Mouse (Mus musculus) mouse trophoblast stem cell (cell line): ENCODE data around the gene Gtpbp1.
"Not testable (repeated sequence)": the region's sequence is repeated elsewhere in the genome, so short reads cannot be mapped to it uniquely, and the experiment has no call there.

ENCODE experiments used
- in situ Hi-C, 2 experiments: fragments of 300-500 bp; cut with MseI, MboI; formaldehyde crosslinking; loops; 2 replicates in 1 of 2; 3 replicates in 1 of 2; pipeline ENCODE4 v1.15.1; 2025

The Gtpbp1 gene

GRCm38 (mm10) chr15:79690426-79691022, at the start of gene Gtpbp1:
Gtpbp1 (plus strand) TSS chr15:79690845.
- in situ Hi-C loops, result no loop called here

DNA sequence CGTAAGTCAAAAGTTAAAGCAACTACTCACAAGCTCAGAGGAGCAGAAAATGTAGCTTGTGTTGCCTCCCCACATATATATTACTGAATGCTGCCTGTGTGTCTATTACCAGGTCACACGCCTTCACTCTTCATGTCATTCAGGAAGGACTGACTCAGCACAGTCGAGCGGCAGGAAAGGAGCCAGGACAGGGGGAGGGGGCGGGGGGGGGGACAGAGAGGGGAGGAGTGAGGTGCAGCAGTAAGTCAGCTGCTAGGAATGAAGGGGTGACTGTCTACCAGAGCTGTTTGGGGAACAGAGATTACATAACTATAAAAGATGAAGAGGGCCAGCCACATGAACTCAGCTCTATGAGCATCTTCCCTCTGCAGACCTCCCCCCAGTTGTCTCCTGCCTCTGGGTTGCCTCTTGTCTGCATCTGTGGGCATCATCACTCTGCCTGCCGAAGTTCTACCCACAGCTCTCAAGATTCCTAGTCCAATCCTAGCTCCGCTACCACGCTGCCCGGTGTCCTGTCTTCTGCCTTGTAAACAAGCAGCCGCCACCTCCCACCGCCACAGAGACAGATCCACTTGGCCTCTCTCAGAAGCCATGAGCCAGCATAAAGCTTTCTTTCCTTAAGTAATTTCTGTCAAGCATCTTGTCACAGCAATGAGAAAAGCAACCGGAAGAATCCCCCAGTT, 49.4 kb upstream of the Gtpbp1 start:
- in situ Hi-C loops, result loop anchor here in 1 of 2 experiments (10.0 kb wide), 1 partner anchor 166 kb away; no protein-coding TSS in a partner anchor

DNA sequence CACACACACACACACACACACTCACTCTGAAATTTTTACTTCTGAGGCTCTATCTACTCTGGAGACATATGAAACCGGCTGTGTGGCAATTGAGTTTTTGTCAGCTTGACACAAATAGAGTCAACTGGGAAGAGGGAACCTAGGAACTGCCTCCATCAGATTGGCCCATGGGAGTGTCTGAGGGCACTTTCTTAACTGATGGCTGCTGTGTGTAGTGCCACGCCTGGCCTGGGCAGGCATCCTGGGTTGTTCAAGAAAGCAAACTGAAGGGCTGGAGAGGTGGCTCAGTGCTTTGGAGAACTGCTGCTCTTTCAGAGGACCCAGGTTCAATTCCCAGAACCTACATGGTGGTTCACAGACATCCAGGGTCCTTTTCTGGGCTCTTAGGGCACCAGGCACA, 45.2 kb upstream of the Gtpbp1 start:
- in situ Hi-C loops, result loop anchor here in 1 of 2 experiments (10.0 kb wide), 1 partner anchor 171 kb away; no protein-coding TSS in a partner anchor

DNA sequence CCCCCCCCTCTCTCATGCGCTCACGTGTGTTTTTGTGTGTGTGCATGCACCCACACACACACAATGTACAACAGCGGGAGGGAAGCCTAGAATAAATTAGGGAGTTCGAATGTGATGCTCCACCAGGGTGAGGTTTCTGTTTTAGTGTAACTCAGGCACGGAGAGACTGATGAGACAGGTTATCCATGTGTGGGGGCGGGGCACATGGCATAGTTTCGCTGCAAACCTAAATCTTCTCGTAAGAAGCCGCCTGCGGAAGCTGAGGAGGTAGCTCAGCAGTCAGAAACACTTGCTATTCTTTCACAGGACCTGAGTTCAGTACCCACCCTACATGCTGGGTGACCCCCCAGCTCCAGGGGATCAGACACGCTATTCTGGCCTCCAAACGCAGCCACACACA, 42.5 kb upstream of the Gtpbp1 start:
- in situ Hi-C loops, result loop anchor here in 1 of 2 experiments (10.0 kb wide), 1 partner anchor 173 kb away; no protein-coding TSS in a partner anchor

- in situ Hi-C loops, result loop anchor here in 1 of 2 experiments (10.0 kb wide), 1 partner anchor 236 kb away; no protein-coding TSS in a partner anchor
Measured at GRCm38 (mm10) chr15:79650569-79650968, 40.1 kb upstream of the Gtpbp1 start.

DNA sequence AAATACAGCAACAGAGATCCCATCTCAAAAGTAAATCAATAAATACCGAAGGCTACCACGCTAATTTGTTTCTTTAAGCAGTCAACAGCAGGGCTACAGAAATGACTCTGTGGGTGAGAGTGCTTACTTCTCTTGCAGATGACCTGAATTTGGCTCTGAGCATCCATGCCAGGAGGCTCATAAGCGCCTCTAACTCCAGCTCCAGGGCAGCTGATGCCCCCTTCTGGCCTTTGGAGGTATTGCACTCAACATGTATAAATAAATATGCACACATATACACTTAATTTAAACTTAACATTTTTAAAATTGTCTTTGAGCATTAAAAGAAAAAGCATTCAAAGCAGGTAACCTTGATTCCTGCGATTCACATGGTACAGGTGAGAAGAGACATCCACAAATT, 39.2 kb upstream of the Gtpbp1 start:
- in situ Hi-C loops, result loop anchor here in 1 of 2 experiments (10.0 kb wide), 1 partner anchor 237 kb away; no protein-coding TSS in a partner anchor

DNA sequence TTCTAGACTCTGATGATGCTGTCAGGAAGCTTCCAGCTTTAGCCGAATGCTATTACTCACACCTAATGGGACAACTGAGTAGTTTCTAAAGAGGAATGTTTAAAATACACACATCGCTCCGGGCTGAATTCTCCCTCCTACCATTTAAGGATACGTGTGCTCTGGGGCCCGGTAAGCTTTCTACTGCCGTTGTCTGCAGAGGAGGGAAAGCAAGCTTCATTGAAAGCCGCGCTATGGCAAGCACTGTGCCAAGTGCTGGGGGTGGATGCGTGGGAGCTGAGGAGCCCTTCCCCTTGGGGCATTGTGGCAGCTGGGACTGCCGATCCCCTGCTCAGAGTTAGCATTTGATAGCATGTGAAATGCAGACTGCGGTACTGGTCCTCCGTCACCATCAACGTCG, 34.2 kb upstream of the Gtpbp1 start:
- in situ Hi-C loops, result loop anchor here in 1 of 2 experiments (10.0 kb wide), 1 partner anchor 242 kb away; no protein-coding TSS in a partner anchor

- in situ Hi-C loops, result loop anchor here in 1 of 2 experiments (10.0 kb wide), 1 partner anchor 243 kb away; no protein-coding TSS in a partner anchor
Measured at GRCm38 (mm10) chr15:79657837-79658530, 32.7 kb upstream of the Gtpbp1 start.

- in situ Hi-C loops, result loop anchor here in 1 of 2 experiments (10.0 kb wide), 1 partner anchor 244 kb away; no protein-coding TSS in a partner anchor
Measured at GRCm38 (mm10) chr15:79658531-79659375, 31.9 kb upstream of the Gtpbp1 start, which contains the start of the genes Fam227a and Cby1. Fam227a (minus strand) TSS chr15:79658956. Cby1 (plus strand) TSS chr15:79659199.

- in situ Hi-C loops, result no loop called here
Measured at GRCm38 (mm10) chr15:79661852-79662251, 28.8 kb upstream of the Gtpbp1 start.

DNA sequence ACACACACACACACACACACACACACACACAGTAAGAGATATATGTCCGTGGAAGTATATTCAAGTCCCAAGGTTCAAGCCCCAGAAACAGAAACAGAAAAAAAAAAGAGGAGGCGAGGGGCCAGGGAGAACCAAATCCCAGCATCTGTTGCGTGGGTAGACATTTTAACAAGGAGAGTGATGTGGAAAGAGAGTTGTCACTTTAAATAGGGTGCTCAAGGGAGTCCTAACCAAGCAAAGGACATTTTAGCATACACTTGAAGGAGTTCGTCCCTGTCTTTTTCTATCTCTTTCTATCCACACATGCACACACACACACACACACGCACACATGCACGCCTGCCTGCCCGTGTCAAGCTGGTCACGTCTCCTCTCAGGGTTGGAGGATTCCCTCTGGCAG, 26.0 kb upstream of the Gtpbp1 start:
- in situ Hi-C loops, result no loop called here

GRCm38 (mm10) chr15:79669195-79669594, 21.4 kb upstream of the Gtpbp1 start:
- in situ Hi-C loops, result no loop called here

GRCm38 (mm10) chr15:79670249-79670971, 20.2 kb upstream of the Gtpbp1 start, which contains the start of gene Tomm22:
Tomm22 (plus strand) TSS chr15:79670861.
- in situ Hi-C loops, result no loop called here

DNA sequence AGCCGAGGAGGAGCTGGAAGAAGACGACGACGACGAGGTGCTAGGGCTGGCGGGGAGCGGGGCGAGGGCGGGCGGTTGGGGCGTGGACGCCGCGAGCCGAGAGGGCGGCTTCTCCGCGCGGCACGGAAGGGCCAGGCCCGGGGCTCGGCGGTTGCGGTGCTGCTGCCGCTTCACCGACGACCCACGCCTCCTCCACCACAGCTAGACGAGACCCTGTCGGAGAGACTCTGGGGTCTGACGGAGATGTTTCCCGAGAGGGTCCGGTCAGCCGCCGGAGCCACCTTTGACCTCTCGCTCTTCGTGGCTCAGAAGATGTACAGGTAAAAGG, 19.7 kb upstream of the Gtpbp1 start:
- in situ Hi-C loops, result no loop called here

GRCm38 (mm10) chr15:79671828-79672348, 18.8 kb upstream of the Gtpbp1 start:
- in situ Hi-C loops, result not testable (repeated sequence)

- in situ Hi-C loops, result no loop called here
Measured at GRCm38 (mm10) chr15:79677936-79678335, 12.7 kb upstream of the Gtpbp1 start.

GRCm38 (mm10) chr15:79681973-79682372, 8.7 kb upstream of the Gtpbp1 start:
- in situ Hi-C loops, result no loop called here

DNA sequence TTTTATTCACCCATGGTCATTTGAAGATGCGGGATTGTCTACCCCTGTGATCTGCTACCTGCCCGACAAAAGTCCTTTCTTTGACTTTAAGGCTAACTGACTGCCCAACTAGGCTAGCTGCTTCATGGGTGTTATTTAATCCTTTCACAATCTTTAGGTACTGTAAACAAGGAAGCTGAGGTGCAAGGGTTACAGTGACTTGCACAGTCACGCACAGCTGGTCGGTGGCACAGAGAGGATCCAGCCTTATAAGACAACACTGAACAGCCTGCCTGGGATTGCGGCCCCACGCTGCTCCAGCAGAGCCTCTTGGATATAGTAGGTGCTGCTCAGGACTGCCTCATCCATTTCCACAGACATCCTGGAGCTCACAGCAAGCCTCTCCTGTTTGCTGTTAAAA, 7.5 kb upstream of the Gtpbp1 start:
- in situ Hi-C loops, result no loop called here

DNA sequence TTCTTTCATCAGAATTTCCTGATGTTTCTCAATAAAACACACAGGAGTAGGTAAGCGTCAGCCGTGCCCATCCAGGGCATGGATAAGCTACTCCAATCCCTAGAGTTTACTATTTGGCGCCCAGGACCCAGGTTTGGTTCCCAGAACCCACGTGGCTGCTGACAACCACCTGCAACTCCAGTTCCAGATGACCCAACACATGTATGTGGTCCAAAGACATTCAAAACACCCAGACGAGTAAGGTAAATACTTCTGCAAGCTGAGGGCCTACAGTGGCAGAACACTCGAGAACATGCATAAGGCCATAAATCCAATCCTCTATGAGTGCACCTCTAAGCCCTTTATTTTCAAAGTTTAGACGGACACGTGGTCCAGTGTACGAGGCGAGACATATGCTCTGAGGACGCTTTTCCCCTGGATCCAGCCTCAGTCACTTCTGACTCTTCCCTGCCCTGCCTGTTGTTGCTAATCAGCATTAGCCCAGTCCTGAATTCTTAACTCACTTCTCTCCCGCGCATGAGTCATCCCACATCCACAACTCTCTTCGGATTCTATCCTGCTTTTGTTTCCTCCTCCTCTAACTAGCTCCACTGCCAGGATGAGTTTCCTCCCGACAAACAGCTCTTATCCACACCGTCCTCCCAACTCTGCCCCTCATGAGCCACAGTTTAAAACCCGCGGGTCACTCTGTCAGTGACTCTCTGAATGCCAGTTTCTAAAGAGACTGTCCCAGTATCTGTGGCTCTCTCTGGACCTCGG, 6.8 kb upstream of the Gtpbp1 start:
- in situ Hi-C loops, result no loop called here
